Mouse (Mus musculus): ENCODE results near the gene Olfr924.
"Not testable (repeated sequence)": the region's sequence is repeated elsewhere in the genome, so short reads cannot be mapped to it uniquely, and the experiment has no call there.

The Olfr924 gene

DNA sequence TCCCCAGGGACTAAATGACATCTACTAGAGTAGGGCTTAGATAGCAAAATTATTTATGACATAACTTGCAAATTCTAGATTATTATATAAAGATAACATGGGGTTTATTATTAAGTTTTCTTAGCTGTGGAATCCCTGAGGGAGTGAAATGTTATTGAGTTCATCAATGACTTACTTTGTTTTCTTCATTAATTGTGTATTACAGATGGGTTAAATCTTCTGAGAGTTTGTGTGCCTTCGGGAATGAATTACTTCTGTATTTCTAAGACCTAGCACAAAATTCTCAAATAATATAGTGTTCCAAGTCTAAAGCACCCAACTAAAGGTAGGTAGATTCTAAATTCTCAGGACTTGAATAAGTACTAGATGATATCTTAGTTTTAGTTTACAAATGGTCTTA is at the start of gene Olfr924:
Gene Olfr924 (plus strand): TSS at position 301 of the 400 bp plus-strand sequence.
- DNase-seq = no peak

DNA sequence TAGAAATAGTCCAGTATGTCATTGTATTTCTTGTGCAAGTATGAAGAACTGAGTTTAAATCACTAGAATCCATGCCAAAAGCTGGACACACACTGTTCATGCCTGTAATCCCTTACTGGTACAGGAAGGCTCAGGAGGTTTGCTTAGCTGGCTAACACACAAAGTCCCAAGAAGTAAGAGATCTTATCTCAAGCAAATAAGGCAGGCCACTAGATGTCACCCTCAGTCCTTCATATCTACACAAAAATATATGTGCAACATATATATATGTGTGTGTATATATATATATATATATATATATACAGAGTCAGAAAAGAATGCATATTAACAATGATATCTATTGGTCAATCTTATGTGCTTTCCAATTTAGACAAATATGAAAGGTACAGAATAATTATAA is 38.6 kb upstream of the Olfr924 start:
- DNase-seq = no peak

DNA sequence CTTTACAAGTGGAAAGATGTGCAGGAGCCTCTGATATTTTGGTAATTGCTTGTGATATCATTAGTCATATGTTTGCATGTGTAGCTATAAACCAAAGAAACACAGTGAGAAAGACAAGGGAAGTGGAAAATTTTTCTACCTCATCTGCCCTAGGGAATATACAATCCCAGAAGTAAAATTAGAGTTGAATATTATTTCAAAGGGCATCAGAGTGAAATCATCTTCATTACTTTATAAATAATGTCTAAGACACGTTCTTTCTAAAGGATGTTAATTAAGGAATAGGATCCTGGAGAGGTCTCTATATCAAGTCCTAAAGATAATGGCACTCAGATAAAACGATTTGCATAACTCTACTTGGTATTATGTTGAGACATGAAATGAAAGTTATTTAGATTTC is 29.9 kb upstream of the Olfr924 start, which contains the start of gene Olfr922:
Gene Olfr922 (plus strand): TSS at position 301 of the 400 bp plus-strand sequence.
- no peak for DNase-seq

DNA sequence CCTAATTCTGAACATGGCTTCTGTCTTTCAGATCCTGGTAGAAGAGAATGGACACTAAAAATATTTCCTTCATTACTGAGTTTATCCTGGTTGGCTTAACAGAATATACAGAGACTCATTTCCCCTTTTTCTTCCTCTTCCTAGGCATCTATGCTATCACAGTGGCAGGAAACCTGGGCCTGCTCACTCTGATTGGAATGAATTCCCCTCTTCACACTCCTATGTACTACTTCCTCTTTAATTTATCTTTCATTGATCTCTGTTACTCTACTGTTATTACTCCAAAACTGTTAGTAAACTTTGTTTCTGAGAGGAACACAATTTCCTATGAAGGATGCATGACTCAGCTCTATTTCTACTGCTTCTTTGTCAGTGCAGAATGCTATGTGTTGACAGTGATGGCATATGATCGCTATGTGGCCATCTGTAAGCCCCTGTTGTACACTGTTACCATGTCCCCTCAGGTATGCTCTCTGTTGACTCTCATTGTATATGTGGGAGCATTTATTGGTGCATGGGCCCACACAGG is 28.7 kb upstream of the Olfr924 start:
- no peak for DNase-seq

DNA sequence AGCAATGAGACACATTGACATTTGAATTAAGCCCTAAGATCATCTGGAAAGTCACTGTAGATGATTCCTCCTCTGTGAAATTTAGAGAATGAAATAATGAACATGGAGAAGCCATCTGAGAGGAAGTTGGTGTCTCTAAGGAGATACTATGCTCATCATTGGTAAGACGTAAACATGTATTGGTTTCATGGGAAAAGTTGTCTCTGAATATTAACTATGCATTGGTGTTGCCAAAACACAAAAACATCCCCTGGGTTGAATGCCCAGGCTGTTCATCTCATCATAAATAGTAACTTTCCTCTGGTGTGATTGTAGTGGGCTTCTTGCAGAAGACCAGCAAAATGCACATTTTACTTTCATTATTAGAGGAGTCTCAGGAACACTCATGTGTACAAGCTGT is 18.0 kb upstream of the Olfr924 start, which contains the start of gene Olfr923:
Gene Olfr923 (plus strand): TSS at position 301 of the 400 bp plus-strand sequence.
- DNase-seq = no peak

DNA sequence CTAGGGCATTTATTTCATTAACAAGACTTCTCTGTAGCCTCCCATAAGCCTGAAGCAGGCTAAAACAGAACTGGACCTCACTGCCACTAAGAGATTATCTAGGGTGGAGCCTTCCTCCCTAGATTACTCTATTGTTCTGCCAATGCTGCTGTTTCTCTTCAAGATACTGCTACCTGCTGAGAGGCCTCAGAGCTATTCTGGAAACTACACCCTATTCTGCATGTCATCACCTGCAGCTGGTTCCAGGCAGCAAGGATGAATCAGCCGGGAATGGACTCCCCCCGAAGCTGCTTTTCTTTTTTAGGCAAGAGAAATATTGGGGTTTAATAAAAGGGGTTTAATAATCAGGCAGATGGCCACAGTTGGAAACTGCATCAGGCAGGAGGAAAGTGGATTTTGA is 11.2 kb upstream of the Olfr924 start:
- no peak for DNase-seq

DNA sequence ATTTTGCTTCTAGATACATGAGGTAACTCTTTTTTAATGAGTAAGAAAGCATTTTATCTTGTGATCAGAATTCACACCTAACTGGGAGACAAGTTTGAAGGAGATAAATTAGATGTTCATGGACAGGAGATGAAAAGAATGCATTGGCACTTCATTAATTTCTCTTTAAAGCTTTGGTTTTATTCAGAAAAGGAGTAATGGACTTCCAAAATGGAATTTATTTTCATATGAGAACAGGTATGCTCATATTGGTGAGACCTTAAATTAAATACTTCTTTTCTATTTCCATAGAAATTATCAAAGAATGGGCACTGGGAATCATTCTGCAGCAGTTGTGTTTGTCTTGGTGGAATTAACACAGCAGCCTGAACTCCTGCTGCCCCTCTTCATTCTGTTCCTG is 10.5 kb downstream of the Olfr924 start, which contains the start of gene Olfr26:
Gene Olfr26 (plus strand): TSS at position 301 of the 400 bp plus-strand sequence.
- DNase-seq = no peak

DNA sequence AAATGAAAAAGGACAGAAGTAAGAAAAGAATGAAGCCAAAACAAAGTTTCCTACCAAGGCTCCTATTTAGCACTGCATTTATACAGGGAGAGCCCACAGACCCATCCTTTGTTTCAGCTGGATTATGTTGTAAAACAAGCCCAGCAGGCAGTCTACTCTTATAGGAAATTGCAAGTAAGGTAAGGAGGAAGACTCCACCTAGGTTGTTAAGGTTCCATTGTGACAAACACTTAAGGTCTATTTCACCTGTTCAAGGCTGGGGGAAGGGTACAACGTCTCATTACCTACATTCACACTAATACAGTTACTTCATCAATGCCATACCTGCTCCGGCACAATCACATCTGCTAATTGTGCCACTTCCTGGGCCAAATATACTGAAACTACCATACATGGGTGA is 30.6 kb downstream of the Olfr924 start:
- DNase-seq = not testable (repeated sequence)

DNA sequence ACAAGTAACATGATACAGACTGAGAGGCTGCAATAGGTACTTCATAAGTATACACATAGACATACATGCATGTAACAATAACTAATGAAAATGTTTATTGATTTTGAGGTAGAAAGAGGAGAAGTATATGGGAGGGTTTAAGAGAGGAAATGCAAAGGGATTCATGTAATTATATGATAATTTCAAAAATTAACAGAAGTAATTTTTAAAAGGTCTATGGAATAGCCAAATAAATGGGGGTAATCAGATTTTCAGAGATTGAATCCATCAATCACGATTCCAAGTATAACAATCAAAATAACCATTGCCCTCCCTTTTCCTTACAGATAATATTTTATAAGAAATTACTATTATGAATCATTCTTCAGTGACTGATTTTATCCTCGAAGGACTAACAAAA is 32.6 kb downstream of the Olfr924 start, which contains the start of gene Olfr926:
Gene Olfr926 (plus strand): TSS at position 301 of the 400 bp plus-strand sequence.
- DNase-seq = no peak
